Mouse (Mus musculus) megakaryocyte, embryonic 14.5 days (primary cell): ENCODE measurements around the gene Nrgn.

Source experiments
- FLI1 ChIP-seq: IDR thresholded peaks from 2 replicates; pipeline ENCODE4 v1.6.1; 2012; ENCODE audit warnings: low read length, inconsistent platforms, mixed read lengths
- GATA1 ChIP-seq: IDR thresholded peaks from 3 replicates; pipeline ENCODE4 v1.6.1; 2012; ENCODE audit warnings: mixed read lengths, low read length, inconsistent platforms, borderline replicate concordance

DNA sequence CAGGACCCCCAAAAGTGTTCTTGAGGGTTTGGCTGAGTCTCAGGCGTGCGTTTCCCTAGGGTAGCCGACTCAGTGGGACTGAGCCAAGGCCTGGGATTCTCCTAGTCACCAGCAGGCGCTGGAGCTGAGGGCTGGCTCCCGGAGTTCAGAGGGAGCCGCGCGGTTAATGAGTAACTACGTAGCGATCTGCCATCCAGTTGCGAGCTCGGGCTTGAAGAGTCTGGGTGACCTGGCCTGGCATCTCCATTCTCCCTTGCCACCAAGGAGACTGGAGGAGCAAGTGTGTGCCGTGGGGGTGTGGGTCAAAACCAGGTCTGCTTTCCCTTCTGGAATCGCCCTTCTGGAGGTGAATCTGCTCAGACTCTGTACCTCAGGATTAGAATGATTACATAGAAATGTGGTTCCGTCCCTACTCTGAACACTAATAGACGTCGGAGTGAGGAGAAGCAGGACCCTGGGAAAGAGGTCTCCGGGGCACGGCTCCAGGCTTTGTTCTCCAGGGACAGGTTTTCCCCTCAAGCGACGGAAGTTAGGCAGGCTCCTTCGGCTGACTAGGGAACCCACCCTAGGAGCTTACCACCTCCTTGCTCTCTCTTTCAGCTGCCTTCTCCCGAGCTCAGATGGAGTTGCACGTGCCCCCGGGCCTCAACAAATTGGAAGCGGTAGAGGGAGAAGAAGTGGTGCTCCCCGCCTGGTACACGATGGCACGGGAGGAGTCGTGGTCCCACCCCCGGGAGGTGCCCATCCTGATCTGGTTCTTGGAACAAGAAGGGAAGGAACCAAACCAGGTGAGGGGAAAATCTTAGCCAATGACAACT lies 21.6 kb downstream of the Nrgn start:
- TF ChIP-seq GATA1 (no peak), FLI1 (no peak)
